Mouse (Mus musculus) cerebellum, postnatal 36 days (tissue): ENCODE data around the gene Hddc3.
"Not testable (repeated sequence)": the region's sequence is repeated elsewhere in the genome, so short reads cannot be mapped to it uniquely, and the experiment has no call there.

ENCODE experiments used
- DNase-seq, 2 experiments: peaks; one replicate each; pipeline ENCODE4 v3.0.0; 2021 to 2022; ENCODE audit warnings: mixed read lengths in 2 of 2

The Hddc3 gene

GRCm38 (mm10) chr7:80342858-80343257 lies at the start of gene Hddc3:
Hddc3 (plus strand) TSS chr7:80343104.
- DNase-seq = peak; percentile 98 to 99

DNA sequence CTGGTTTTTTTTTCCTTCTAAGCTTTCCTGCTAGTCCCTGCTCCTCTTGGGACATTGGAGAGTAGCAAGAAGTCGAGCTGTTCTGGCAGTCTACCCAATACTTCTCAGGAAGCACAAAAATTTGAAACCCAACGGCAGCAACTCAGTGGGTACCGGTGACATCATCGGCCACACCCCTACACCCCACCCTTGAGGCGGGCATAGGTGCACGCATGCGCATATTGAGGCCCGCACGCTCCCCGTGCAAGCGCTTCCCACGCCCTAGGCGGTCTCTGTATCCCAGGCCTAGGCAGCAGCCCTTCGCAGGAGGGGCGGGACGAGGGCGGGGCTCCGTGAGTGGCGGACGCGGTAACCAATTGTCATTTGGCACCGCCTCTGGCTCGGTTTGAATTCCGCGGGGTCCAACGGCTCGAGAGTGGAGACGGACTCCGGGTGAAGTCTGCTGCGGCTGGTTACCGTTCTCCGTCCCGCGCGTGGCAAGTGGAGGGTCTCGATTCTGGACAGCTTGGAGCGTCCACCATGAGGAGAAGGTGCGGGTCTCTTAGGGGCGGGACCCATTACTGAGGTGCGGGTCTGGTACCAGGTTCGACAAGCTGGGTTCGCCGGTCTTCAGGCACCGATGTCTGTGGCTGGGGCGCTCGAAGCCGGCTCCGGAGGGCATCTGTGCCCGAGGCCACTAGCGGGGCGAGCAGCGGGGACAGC lies 48.7 kb upstream of the Hddc3 start, which contains the start of gene Prc1:
Gene Prc1, plus strand, starts transcription at position 389 of the 702 bp plus-strand sequence.
- peak; percentile 98 to 99 for DNase-seq

DNA sequence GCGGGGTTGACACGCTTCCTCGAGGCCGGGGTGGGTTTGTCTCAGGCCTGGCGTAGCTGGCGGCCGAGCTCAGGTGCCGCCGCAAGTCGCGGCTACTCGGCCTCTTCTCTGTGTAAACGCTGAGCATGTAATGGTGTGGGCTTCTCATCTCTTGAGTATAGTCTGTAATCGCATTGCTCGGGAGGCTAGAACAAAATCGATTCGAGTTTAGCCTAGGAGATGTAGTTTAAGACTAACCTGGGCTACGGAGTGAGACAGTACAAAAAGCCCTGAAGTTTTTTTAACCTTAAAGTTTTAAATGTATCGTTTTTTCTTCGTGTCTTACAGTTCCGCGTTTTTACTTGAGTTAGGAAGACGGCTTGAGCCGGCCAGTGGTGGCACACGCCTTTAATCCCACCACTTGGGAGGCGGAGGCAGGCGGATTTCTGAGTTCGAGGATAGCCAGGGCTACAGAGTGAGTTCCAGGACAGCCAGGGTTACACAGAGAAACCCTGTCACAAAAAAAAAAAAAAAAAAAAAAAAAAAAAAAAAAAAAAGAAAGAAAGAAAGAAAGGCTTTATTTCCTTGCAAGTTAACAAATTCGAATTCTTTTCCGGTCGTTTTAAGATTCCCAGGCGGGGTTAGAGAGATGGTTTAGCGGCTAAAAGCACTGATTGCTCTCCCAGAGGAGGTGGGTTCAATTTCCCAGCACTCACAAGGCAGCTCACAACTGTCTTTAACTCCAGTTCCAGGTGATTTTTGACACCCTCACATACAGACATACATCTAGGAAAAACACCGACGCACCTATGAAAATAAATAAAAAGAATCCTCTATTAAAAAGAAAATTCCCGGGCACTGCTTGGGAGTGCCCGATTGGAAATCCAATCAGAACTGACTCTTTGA lies 47.9 kb upstream of the Hddc3 start:
- no peak for DNase-seq

- no peak for DNase-seq
Observed at GRCm38 (mm10) chr7:80296462-80296861, 46.4 kb upstream of the Hddc3 start.

GRCm38 (mm10) chr7:80297041-80297440 lies 45.9 kb upstream of the Hddc3 start:
- no peak for DNase-seq

DNA sequence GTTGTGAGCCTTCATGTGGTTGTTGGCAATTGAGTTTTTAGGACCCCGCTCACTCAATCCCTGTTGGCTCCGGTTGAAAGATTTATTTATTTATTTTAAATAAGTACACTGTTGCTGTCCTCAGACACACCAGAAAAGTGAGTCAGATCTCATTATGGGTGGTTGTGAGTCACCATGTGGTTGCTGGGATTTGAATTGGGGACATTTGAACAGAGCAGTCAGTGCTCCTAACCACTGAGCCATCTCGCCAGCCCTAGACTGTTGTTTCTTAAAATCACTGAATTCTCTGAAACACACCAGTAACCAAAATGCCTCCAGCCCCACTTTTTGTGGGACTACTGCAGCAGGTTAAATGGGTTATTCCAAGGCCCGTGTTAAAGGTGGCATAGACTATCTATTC lies 44.1 kb upstream of the Hddc3 start:
- no peak for DNase-seq

DNA sequence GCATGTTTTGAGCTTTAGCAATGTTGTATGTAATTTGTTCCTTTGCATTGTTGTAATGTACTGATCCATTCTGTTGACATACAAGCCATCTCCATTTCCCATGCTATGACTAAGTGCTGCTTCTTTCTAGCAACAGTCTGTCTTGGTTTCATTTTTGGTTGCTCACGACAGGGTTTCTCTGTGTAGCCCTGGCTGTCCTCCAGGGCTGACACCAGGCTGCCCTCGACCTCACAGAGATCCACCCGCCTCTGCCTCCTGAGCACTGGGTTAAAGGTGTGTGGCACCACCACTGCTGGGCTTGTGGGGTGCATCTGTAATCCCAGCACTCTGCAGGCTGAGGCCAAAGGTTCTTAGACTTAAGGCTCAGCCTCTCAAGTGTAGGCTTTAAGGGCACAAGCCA lies 43.3 kb upstream of the Hddc3 start:
- no peak for DNase-seq

GRCm38 (mm10) chr7:80301522-80301921 lies 41.4 kb upstream of the Hddc3 start:
- no peak for DNase-seq

DNA sequence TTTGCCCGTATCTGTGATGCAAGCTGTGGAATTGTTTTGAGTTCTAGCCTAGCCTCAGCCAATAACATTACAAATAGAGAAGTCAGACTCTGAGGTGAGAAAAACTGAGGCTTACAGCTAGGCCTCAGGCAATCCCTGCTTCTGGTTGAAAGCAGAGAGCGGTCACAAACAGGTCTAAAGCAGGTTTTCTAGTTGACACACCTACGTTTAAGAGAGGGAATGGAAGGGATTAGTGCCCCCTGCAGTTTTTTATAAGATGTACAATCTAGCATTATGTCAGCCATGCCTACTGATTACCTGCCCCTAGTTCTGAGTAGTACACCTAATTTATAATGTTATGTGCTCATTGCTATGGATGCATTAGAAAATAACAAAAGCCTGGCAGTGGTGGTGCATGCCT lies 35.1 kb upstream of the Hddc3 start:
- DNase-seq = no peak

DNA sequence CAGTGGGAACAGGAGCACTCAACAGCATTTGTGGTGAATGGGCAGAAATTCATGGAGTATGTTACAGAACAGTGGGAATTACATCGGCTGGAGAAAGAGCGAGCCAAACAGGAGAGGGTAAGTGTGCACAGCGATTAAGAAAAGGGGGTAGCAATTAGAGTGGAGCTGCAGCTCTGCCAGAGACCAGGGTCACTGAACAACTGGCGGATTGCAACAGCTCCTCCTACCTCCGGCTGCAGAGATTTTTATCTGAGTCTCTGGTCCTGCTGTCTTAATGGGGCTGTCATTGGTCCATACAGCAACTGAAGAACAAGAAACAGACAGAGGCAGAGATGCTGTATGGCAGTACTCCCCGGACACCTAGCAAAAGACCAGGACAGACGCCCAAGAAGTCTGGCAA lies 32.1 kb upstream of the Hddc3 start:
- DNase-seq = no peak

DNA sequence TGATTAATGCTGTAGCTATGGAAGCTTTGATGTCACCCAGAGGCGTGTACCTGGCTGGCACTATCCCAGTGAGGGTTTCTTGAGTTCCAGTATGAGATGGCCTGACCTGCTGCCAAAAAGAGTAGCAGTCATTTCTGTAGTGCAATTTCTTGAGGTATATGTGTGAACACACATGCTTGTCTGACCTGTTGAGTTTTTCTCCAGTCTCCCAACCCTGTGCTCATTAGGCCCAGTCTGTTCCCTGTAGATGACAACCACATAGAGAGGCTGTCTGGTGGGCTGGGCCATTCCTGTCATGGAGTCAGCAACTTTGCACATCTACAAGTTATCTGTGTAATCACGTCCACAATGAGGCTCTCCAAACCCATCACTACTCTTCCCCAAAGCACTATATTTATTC lies 27.2 kb upstream of the Hddc3 start:
- DNase-seq = no peak

- DNase-seq = no peak
Observed at GRCm38 (mm10) chr7:80317439-80318115, 25.3 kb upstream of the Hddc3 start.

- DNase-seq = no peak
Observed at GRCm38 (mm10) chr7:80318670-80319069, 24.2 kb upstream of the Hddc3 start.

- DNase-seq = no peak
Observed at GRCm38 (mm10) chr7:80319846-80320496, 22.9 kb upstream of the Hddc3 start.

DNA sequence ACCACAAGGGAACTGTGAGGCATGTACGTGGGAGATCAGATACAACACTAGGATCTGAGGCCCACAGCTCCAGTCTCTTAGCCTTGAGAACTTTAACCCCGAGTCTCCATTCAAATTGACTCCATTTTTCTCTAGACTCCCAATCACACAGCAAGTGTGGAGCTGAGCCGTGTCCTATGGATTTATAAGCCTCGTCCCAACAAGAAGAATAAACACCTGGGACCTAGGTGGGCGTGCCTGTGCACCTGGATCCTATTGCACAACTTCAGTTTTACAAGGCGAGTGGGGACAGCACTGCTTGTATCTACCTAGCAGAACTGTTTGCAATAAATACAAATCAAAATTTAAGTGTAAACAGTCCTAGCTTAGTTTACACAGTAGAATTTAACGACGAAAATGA lies 19.6 kb upstream of the Hddc3 start:
- DNase-seq = no peak

DNA sequence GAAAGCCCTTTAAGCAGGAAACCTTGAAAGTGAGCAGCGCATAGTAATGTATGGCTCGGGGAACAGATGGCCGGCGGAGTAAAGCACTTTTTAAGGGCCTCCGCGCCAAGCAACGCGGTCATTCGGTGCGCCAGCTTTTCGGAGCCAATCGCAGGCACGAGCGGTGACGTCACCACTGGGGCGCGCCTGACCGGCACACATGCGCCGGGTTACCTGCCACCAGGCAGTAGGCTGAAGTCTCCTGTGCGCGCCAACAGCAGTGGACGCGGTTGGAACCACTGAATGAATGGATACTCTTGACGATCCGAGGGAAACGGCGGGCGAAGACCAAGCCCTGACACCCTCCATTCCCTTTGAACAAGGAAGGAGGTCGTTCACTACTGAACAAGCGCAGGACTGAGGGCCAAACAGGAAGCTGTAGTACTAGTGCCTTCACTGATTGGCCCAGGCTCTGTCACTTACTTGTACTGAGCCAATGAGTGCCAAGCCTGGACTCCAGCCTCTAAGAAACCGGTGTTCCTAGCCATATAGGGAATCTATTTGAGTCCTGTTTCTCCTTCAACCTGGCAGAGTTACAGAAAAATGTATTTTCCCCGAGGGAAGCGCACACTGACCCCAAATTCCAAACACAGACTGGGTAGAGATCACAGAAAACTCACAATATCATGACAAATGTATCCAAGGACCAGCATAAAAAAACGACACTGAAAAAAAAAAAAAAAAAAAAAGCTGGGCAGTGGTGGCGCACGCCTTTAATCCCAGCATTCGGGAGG lies 18.7 kb upstream of the Hddc3 start, which contains the start of gene Rccd1:
Gene Rccd1, minus strand, starts transcription at position 412 of the 773 bp plus-strand sequence.
- peak; percentile 97 to 98 for DNase-seq

- not testable (repeated sequence) for DNase-seq
Observed at GRCm38 (mm10) chr7:80324816-80325119, 18.1 kb upstream of the Hddc3 start.

DNA sequence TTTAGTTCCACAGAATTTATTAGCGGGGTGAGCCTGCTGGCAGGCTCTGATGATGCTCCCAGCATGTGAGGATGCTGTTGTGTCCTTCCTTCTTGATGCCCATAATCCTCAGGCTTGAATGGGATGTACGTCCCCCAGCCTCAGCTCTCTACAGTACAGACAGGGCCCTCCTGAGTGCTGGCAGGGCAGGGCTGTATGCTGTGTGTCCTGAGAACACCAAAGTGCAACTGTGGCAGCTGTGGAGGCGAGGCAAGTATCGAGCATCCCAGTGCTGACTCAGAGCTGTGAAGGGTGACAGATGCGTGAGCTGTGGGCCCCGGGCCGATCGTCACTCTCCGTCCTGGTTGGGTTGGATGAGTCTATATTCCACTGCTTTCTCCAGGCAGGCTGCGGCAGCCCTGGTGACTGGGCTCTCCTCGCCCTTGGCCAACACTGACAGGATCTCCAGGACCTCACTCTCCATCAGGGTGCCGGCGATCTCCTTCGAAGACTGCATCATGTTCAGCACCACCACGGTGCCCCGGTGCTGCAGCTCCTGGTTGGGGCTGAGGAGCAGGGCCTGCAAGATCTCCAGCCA lies 17.5 kb upstream of the Hddc3 start:
- no peak for DNase-seq

- no peak for DNase-seq
Observed at GRCm38 (mm10) chr7:80326076-80326475, 16.8 kb upstream of the Hddc3 start.

DNA sequence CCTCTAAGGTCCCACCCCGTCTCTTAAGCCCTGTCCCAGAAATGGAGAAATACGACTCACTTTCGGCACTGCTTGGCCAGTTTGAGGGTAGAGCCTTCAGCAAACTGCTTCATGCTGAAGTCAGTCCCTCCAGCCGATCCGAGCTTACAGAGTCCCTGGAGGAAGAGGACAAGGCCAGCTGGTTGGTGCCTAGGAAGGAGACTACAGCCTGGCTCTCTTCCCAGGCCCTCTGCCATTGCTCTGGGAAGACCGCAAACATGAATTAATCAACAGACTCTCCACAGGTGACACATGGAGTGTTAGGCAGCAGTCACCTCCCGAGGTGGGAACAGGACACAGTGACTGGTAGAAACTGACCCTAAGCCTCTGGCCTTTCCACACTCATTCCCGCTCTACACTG lies 12.6 kb upstream of the Hddc3 start:
- peak in 1 of 2 experiments; percentile 57 for DNase-seq

DNA sequence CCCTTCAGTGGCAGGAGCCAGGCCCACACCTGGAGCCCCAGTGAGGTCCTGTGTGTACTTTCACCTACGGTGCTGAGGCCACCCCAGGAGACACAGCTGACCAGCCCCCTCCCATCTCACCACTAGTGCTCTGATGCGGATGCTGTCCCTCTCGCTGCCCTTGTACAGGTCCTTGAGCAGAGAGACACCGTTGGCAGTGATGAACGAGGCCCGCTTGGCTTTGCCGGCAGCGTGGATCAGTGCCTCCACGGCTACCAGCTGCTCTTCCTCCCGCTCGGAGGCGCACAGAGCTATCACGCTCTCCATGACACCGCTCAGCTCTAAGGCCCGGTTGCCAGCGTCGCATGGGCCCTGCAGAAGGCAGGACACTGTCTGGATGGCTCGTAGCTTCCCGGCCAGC lies 11.5 kb upstream of the Hddc3 start:
- no peak for DNase-seq

DNA sequence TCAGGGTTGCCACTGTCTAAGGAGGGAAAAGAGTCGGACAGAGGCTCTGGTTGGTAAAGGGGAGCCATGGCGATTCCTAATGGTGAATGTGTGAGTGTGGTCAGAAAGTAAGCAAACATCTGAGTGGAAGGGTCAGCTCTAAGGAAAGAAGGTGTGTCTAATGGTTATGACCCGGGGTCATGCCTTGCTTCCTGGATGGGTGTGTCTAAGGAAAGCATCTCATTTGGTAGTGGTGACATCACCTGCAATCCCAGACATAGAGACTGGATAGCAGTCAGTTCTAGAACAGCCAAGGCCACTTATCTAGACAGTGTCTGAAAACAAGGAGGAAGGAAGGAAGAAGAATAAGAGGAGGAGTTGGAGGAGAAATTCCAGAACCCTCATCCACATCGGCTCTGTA lies 8.1 kb upstream of the Hddc3 start:
- DNase-seq = no peak
